Mouse (Mus musculus) adrenal gland, postnatal 10 days (tissue): ENCODE measurements at regions not wholly inside any gene's neighbourhood (a gene's known extent, or its start where the extent isn't known, plus 50 kb on each side); places are given as distances from the start of the nearest gene placed in this dataset.

Source experiments
- DNase-seq: peaks from one replicate; pipeline ENCODE4 v3.0.0; 2021; ENCODE audit warnings: mixed read lengths

GRCm38 (mm10) chr13:11490766-11491165 is 616.0 kb downstream of the Ryr2 start:
- DNase-seq: no peak

- no peak for DNase-seq
Observed at GRCm38 (mm10) chr13:11483142-11483541, 623.6 kb downstream of the Ryr2 start.

- DNase-seq: no peak
Observed at GRCm38 (mm10) chr13:11482701-11483100, 624.0 kb downstream of the Ryr2 start.

DNA sequence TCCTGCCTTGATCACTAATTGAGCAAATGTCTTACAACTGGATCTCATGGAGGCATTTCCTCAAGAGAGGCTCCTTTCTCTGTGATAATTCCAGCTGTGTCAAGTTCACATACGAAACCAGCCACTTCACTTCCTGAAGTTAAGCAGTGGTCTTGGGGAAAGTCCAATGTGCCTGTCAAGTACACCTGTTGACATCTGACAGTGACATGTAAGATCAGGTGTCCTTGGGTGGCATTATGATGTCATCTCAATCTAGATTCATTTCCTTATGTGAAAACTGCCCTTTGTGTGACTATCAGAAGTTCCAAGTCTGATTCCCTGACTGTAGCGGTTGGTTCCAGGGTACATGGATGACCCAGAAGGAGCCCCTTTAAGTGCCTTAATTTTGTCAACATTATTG is 646.5 kb downstream of the Ryr2 start:
- DNase-seq: no peak

DNA sequence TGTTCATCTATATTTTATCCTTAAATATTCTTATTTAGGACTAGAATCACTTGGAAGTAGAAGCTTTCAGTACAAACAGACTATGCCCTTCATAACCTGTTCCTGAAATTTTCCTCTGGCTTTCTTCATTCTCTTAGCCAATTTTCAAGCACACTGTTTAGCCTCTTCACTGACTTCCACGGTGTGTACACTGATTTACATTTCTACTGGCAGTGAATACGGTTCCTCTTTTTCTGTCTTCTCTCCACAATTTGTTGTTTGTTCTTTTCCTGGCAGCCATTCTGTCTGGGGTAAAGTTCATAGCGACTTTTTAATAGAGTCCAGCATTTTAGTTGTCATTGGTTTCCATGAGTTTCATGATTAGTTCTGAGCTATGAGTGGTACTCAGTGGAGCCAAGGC is 651.6 kb downstream of the Ryr2 start:
- DNase-seq: no peak

DNA sequence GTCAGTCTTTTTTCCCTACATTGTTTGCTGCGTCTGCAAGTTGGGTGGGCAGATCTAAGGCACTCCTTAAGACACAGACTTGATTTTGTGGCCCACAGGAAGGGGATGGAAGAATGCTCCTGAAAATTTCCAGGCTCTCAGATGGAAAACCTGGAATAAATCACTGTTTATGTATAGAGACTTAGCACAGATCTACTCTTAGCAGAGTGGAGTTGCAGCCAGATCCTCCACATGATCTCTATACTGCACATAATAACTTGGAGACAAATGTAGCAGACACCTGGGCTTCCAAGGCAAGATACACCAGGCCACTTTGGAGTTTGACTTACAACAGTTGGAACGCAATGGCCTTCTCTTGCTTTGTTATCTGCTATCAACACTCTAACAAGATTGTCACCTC is 654.3 kb downstream of the Ryr2 start:
- no peak for DNase-seq

DNA sequence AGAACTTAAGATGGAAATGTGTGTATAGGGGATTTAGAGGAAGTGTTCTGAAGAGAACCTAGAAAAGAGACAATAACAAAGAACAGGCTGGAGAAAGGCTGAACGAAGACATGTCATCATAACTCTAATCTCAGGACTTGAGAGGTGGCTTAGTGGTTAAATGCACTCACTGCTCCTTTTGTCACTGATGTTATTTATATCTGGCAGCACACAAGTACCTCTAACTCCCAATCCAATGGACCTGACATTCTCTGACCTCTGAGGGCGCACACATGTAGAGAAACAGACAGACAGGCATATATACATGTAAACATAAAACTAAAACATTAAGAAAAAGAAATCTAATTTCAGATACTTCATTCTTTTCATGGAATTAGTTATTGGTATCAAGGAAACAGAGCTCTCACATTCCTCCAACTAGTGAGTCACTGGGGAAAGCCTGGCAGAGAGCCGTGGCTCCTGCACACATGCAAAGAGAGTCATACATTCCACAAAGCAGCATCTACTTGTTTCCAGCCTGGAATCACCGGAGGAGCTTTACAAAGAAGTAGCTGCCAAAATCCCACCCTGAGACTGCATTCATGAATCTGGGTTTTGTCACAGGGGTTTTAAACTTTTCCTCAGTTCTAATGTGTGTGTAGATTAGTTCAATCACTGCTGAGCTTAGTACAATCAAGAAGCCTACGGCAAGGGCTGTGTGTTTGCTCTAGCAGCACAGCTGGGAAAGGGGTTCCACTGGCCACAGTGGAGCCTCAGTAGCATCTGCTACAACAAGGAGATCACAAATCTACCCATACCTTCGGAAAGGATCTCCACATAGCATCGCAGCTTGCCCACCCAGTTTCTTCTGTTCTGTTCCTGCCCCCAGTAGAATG is 674.0 kb downstream of the Ryr2 start:
- peak; percentile 37 for DNase-seq

- DNase-seq: no peak
Observed at GRCm38 (mm10) chr13:11426820-11427219, 679.9 kb downstream of the Ryr2 start.

- no peak for DNase-seq
Observed at GRCm38 (mm10) chr13:11392027-11392426, 714.7 kb downstream of the Ryr2 start.

DNA sequence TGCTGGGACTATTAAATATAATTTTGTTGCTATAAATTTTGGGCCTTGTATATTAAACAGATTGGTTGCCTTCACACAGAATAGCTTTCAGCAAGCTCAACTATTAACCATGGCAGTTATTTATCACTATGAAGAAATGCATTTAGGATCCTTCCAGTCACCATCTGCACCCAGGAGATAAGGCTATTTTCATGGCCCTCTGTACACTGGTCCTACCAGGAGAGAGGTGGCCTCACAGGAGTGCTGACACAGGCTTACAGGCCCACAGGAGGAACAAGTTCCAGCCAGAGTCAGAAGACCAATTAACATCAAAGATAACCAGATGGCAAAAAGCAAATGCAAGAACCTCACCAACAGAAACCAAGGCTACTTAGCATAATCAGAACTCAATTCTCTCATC is 731.3 kb downstream of the Ryr2 start:
- DNase-seq: no peak

DNA sequence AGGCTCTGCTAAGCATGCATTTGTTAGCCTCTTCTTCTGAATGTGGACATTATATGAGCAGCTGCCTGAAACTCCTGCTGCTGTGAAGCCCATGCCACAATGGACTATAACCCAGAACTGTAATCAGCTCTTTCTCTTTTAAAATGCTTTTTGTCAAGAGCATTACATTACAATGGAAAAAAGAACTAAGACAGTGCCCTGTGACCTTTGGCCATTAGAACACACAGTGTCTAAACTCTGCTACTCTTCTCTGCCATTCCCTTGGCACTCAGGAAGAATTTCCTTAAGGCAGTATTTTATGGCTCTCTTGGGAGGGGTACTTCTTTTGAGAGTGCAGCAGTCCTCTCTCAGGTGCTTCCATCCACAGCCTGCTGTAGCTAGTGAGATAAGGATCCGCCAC is 737.3 kb downstream of the Ryr2 start:
- DNase-seq: no peak

DNA sequence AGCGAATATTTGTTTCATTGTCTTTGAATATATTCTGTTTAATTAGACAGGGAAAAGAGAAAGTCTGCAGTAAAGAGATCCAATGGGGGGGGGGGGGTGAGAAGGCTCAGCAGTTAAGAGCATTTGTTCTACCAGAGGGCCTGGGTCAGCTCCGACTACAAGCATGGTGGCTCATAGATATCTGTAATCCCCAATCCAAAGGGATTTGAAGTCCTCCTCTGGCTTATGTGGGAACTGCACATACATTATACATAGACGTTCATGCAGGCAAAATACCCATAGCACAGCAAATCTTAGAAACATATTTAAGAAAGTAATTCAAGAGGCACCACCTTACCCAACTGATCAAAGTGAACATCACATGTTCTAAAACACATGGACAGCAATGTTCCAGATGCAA is 743.9 kb downstream of the Ryr2 start:
- no peak for DNase-seq

GRCm38 (mm10) chr13:11348502-11348849 is 758.3 kb downstream of the Ryr2 start:
- no peak for DNase-seq

DNA sequence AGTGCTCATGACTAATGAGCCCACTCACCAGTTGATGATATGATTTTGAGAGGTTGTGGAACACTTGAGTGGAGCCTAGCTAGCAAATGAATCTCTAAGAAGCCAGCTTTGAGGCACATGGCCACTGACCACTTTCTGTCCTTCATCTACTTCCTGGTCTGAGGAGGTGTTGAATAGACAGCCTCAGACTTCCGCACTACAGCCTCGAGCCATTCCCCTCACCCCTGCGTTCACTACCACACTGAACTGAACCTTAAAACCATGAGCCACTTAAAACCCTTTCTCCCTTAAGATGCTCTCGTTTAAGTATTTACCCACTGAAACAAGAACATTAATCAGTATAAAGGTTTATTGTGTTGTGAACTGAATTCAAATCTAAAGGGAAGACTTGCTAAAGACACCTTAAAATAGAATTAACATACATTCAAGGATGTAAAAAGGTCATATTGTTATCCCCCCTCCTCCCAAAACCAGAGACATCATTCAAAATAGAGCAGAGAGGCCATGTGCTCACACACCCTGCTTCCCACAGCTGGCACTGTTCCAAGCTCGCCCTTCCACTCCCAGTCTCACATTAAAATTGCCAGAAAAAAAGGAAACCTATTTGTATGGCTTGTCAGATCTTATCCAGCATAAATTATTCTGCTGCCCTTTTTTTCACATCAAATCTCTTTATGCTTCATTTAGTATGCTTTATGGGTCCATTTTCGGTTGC is 758.8 kb downstream of the Ryr2 start:
- DNase-seq: peak; percentile 6

GRCm38 (mm10) chr13:11344500-11344899 is 762.2 kb downstream of the Ryr2 start:
- DNase-seq: no peak

GRCm38 (mm10) chr13:11338297-11338616 is 768.5 kb downstream of the Ryr2 start:
- no peak for DNase-seq

GRCm38 (mm10) chr13:11337610-11338296 is 769.0 kb downstream of the Ryr2 start:
- DNase-seq: no peak

DNA sequence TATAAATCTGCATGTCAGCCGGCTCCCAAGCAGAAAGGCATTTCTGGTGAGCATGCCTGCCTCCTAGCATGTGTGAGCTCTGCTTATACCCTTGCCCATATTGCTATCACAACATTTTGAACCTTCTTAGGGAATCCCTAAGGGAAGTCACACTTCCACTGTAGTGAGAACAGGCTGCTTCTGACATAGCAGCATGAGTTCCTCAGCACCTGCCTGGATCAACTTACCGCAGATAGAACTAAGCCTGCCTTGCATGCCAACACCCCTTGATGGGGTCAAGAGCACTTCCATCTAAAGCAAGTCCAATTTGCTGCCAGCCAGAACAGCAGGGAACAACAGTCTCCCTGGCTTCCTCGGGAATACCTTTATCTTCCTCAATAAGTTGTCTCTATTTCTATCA is 769.8 kb downstream of the Ryr2 start:
- no peak for DNase-seq

- no peak for DNase-seq
Observed at GRCm38 (mm10) chr13:11331991-11332390, 774.8 kb downstream of the Ryr2 start.

GRCm38 (mm10) chr13:11308716-11309115 is 798.0 kb downstream of the Ryr2 start:
- DNase-seq: no peak

DNA sequence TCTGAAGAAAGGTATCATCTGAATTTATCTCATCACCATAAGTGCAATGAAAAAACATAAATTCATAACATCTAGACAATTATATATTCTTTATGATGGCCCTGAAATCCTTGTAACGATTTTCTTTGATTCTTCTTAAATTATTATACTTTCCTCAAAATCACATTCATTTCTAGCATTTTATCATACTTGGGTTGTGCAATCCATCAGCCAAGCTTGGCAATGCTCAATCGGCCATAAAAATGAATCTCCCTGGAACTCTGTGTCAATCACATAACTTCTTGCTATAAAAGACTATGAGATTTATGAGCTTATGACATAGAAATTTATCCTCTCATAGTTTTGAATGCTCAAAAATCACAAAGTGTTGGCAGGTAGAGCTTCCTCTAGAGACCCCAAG is 811.3 kb downstream of the Ryr2 start:
- no peak for DNase-seq

DNA sequence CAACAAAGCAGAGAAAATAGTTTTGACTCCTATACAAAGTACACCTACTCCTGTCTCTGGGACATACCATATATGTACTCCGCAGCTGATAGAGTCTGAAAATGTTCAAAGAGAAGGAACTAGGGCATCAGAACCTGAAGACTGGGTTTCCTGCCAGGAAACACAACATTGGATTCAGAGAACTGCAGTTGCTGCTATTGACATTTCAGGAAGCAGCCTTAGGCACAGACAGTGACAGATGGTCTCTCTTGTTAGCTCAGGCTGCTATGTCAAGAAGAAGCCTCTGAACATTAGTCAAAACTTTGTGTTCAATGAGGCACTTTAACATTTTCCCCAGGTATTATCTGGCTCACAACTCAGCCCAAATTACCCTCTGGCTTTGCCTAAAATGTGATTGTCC is 812.1 kb downstream of the Ryr2 start:
- no peak for DNase-seq

GRCm38 (mm10) chr13:11293750-11294149 is 813.0 kb downstream of the Ryr2 start:
- DNase-seq: no peak

DNA sequence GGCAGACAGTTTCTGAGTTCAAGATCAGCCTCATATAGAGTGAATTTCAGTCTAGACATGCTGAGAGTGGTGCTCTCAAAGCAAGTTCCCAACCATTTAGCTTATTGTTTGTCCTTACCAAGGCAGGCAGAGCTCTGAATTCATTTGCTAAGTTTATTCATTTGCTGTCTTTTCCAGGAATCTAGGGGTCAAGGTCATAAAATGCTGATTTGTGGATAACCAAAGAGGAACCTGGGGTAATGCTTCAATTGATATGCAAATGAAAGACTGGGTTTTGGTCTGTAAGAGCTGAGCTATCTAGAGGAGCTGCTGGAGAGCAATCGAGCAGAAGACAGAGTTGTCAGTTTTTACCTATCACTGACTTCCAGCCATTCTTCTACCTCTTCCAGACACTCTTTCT is 832.8 kb downstream of the Ryr2 start:
- DNase-seq: no peak
